Mouse (Mus musculus) MEL-GATA-1-ER (cell line): ENCODE data around the gene Slc16a1.

Experiments used
- DNase-seq: peaks from one replicate; pipeline ENCODE4 v3.0.0-alpha.2; 2012; ENCODE audit warnings: low read depth; ENCODE audit errors: extremely low read depth

Gene Slc16a1

DNA sequence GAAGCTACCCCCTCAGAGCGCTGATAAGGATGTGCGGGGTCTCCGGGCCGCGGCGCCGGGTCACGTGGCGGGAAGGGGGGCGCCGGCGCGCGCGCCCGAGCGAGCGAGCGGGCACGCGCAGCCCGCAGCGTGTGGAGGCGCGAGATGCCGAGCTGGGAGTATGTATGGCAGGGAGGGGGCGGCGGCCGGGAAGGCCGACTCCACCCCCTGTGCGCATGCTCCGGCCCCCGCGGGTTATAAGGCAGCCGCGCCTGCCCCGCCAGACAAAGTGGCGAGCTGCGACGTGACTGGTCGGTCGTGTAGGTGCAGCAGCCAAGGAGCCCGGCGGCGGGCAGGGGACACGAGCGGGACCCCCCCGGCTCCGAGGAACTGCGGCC is at the start of gene Slc16a1:
TSS of gene Slc16a1 (plus strand) at position 266 of the 377 bp plus-strand sequence.
- DNase-seq, result peak; percentile 86

GRCm38 (mm10) chr3:104596451-104597134 is 41.9 kb upstream of the Slc16a1 start:
- no peak for DNase-seq

- DNase-seq, result no peak
Measured at GRCm38 (mm10) chr3:104597135-104597764, 41.2 kb upstream of the Slc16a1 start.

DNA sequence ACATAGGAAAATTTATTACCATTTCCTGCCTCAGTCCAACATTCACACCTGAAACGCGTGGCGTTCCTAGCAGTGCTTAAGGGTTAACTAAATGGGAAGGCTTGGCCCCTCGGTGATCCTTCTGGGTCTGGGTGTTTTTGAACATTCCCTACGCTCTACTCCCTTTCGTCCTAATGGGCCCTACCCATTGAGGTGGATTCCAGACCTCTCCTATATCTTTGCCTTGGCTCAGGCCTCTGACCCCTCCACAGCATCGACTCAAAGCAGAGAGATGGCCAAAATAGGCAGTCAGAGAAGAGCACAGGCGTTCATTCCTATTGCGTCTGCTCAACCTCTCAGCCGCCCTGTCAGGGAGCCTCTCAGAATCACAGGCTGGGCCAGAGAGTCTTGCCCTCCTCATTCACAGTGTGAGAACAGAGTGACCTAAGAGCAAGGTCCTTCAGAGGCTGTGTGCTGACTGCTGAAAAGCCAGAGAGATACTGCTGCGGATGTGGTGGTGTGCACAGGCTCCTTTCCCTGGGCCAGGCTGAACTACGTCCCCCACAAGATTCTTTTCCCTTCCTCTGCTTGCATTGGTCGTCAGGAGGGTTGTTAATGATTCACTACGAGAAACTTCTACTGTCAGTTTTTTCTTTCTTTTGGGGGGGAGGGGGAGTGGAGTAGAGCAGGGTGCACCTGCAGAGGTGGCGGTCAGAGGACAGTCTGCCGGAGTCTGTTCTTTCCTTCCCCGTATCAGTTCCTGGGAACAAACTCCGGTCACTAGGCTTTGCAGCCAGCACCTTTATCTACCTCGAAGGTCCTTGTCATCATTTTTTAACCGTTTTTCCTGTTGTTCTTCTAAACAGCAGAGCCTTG is 38.9 kb upstream of the Slc16a1 start:
- no peak for DNase-seq

GRCm38 (mm10) chr3:104600691-104601090 is 37.8 kb upstream of the Slc16a1 start:
- no peak for DNase-seq

- DNase-seq, result no peak
Measured at GRCm38 (mm10) chr3:104601680-104602079, 36.8 kb upstream of the Slc16a1 start.

DNA sequence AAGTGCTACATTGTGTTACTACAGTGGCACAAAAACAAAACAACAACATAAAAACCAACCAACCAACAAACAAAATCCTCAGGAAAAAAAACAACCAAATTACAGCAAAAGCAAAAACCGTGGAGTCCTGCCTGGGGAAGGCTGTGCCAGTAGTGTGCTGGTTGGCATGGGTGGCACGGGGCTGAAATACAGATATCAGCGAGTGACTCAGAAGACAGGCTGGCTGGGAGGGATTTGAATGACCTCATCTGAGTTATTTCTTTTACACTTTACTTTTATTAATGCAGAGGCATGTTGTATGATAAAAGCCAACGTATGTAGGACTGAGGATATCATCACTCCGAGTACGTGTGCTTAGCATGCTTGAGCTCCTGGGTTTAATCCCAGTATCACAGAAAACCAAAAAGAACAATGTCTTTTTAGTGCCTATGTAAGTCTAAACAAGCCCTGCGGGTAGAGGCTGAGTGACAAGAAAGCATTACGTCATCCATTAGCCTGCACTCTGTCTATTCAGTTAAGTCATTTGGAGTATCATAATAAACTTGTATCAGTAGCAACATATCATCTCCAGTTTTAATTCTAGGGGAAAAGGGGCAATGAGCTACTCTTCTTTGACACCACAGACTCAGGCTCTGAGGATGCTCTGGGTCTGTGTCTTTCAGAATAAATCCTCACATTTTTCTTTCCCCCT is 28.6 kb upstream of the Slc16a1 start:
- no peak for DNase-seq

GRCm38 (mm10) chr3:104610453-104611230 is 27.8 kb upstream of the Slc16a1 start:
- no peak for DNase-seq

- DNase-seq, result no peak
Measured at GRCm38 (mm10) chr3:104611951-104612350, 26.5 kb upstream of the Slc16a1 start.

GRCm38 (mm10) chr3:104613102-104613501 is 25.4 kb upstream of the Slc16a1 start:
- no peak for DNase-seq

- no peak for DNase-seq
Measured at GRCm38 (mm10) chr3:104614081-104614480, 24.4 kb upstream of the Slc16a1 start.

GRCm38 (mm10) chr3:104615216-104615615 is 23.3 kb upstream of the Slc16a1 start:
- DNase-seq, result no peak

DNA sequence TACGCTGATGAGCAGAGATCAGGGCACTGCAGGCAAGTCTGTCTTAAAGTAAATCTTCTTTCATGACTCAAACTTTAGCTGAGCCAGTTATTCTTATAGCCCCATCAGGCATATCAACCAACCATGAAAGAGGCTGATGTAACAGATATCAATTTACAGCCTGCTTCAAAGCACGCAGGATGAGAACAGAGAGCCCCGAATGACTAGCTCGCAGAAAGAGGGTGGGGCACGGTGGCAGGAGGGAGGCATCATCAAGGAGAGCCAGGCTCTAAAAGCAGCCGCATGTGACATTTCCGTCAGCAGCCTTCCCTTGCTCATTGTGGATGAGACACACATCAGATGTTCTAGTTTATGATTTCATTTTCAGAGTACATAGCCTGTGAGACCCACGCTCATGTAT is 22.3 kb upstream of the Slc16a1 start:
- no peak for DNase-seq

DNA sequence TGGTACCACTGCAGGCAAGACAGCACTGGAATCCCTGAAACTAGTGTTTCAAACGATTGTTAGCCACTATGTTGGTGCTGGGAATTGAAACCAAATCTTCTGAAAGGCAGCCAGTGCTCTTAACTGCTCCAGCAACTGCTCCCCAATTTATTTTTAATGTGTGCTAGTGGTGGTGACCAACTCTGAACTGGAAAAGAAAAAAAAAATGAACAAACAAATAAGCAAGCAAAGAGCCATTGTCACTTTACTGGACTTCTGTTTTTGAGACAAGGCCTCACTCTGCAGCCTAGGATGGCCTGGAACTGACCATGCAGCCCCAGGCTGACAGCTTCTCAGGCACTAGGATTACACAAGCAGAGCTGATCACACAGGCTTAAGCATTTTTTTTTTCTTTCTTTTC is 16.6 kb upstream of the Slc16a1 start:
- DNase-seq, result no peak

DNA sequence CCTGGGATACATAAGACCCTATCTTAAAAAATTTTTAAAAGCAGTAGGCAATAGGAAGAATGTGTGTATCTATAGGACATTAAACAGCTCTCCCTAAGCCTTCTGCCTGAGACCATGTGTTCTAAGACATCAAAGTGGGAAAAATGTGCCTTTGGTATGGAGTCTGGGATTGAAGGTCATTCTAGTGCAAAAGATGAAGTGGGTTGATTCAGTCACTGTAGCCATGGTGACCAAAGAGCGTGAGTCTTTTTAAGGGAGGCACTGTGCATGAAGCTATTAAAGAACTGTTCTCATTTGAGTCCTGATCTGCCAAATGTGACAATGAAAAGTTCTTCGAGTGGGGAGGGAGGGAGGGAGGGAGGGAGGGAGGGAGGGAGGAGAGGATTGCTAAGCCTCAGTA is 8.7 kb upstream of the Slc16a1 start:
- no peak for DNase-seq

DNA sequence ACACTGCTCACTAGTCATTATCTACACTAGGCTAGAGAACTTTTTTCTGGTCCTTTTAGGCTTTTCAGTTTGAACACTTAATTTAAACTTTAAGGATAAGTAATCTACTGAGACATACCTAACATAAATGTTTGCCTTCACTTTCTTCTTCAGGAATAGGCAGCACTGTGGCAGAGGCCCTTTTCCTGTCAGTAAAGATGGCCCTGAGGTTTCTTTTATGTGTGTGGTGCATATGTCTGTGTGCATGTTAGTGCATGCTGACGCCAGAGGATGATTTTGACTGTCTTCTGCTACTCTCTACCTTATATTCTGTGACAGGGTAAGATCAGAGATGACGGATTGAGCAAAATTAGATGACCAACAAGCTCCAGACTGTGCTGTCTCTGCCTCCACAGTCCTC is 7.5 kb upstream of the Slc16a1 start:
- no peak for DNase-seq

DNA sequence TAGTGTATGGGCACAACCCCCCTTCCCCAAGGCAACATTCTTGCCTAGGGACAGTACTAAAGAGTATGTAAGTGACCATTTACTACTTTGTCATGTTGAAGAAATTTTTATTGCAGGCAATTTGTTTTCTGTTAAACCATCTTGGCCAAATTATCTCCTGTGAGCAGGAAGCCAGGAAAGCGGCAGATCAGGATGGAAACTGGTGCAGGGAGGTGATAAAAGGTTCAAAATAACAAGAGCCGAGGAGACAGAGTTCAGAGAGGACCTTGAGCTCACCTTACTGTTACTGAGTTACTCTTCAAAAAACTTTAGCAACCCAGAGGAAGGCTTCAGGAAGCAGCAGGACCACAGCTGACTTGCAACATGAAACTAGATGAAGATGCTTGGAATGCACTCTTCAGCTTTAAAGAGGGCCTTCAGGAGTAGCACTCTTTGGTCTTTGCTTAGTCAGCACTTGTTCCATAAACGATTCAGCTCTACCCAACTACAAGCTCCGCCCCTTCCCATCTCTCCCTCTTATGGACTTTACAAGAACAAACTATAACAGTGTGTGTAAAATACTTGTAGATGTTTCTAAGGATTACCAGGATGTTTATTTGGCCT is 5.8 kb upstream of the Slc16a1 start:
- DNase-seq, result no peak

DNA sequence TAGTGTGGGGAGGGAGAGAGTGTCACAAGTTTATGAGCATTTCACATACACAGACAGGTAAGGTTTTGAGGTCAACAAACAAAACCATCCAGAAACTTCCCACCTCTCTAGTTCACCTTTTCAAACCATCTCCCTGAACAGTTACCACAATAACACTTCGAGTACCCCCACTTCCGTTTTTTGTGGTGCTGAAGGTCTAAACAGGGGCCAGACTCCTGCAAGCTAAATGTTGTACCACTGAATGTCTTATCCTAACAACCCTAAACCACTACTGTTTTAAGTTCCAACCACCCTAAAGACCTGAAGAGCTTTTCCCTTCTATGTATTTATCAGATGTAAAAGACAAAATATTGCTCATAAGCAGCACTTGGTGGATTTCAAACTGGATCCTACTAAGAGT is 2.0 kb upstream of the Slc16a1 start:
- peak; percentile 86 for DNase-seq

DNA sequence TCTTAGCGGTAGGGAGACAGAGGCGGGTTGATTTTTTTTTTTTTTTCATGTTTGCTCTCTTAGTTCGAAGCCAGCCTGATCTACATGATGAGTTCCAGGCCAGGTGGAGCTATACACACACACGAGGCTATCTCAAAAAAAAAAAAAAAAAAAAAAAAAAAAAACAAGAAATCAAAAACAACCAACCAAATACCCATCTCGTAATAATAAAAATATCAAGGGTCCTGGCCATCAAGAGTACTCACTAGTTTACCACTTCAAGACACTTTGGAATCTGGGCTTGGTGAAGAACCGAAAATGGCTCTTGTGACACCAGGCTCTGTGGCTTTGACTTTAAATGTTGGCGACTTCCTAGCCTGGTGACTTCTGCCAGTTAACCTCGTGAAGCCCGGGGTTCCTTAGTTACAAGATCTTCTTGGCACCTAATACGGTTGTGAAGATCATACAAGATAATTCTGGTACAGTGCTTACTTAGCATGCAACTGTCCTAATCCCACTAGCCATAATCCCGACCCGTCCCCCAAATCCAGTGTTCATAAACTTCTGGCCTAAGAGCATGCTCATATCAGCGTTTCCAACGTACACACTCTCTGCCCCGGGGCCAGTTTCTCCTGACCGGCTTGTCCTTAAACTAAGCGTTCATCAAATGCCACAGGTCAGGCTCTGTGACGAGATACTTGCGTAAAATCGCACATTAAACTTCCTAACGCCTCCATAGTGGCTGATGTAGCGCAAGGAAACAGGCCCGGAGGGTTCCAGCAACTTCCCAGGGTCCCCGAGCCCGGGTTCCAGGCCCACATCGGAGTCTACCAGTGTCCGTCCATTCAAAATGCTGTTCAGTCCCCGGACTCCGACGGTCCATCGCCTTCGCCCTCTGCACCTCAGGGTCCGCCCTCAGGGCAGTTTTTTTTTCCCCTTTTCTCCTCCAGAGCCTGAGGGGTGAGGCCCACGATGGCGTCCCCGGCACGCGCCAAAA is 753 bp upstream of the Slc16a1 start:
- peak; percentile 85 for DNase-seq
